Mouse (Mus musculus): ENCODE measurements around the gene Srp14. TPM values are rescaled to one million over a fixed set of nuclear protein-coding genes. Genes with fewer than 3 reads are reported as not detected.
A peak's percentile ranks its signal among the peaks of the same experiment; 100 is the strongest.

The Srp14 gene
- total RNA-seq, 2 experiments from 2014 or later = 107 to 116 TPM

GRCm38 (mm10) chr2:118491741-118492395 is 12.4 kb upstream of the Srp14 start:
- intact Hi-C loops (cut with DNase I) = no loop called here
- no peak for DNase-seq (ENCODE audit: low spot score)

- no peak for DNase-seq (ENCODE audit: low spot score)
- intact Hi-C loops (cut with DNase I) = no loop called here
These were observed 11.8 kb upstream of the Srp14 start for GRCm38 (mm10) chr2:118491281-118491731.

- intact Hi-C loops (cut with DNase I) = no loop called here
- peak; percentile 59 for DNase-seq (ENCODE audit: low spot score)
These were observed 11.0 kb upstream of the Srp14 start for GRCm38 (mm10) chr2:118490241-118491091.

- intact Hi-C loops (cut with DNase I) = loop anchor here (1.0 to 5.0 kb wide), 3 partner anchors 57 to 209 kb away; no protein-coding TSS in a partner anchor
- no peak for DNase-seq (ENCODE audit: low spot score)
These were observed 8.3 kb upstream of the Srp14 start for GRCm38 (mm10) chr2:118487806-118488205.

- DNase-seq (ENCODE audit: low spot score) = peak; percentile 44
- intact Hi-C loops (cut with DNase I) = loop anchor here (1.0 to 5.0 kb wide), 2 partner anchors 119 to 210 kb away; no protein-coding TSS in a partner anchor
These were observed 7.4 kb upstream of the Srp14 start for GRCm38 (mm10) chr2:118486933-118487332.

GRCm38 (mm10) chr2:118485415-118485814 is 5.9 kb upstream of the Srp14 start:
- intact Hi-C loops (cut with DNase I) = loop anchor here (5.0 kb wide), 1 partner anchor 212 kb away; no protein-coding TSS in a partner anchor
- no peak for DNase-seq (ENCODE audit: low spot score)

- DNase-seq (ENCODE audit: low spot score) = no peak
- intact Hi-C loops (cut with DNase I) = no loop called here
These were observed 4.9 kb upstream of the Srp14 start for GRCm38 (mm10) chr2:118484386-118484898.

GRCm38 (mm10) chr2:118483032-118483431 is 3.5 kb upstream of the Srp14 start:
- intact Hi-C loops (cut with DNase I) = no loop called here

GRCm38 (mm10) chr2:118480886-118481285 is 1.4 kb upstream of the Srp14 start:
- intact Hi-C loops (cut with DNase I) = no loop called here
- DNase-seq (ENCODE audit: low spot score) = no peak

More at GRCm38 (mm10) chr2:118483032-118483431, 3.5 kb upstream of the Srp14 start:
- no peak for DNase-seq (ENCODE audit: low spot score)

- DNase-seq (ENCODE audit: low spot score) = no peak
- intact Hi-C loops (cut with DNase I) = no loop called here
These were observed 520 bp downstream of the Srp14 start for GRCm38 (mm10) chr2:118478833-118479549.

GRCm38 (mm10) chr2:118468354-118468753 is 11.2 kb downstream of the Srp14 start:
- DNase-seq (ENCODE audit: low spot score) = no peak
- intact Hi-C loops (cut with DNase I) = no loop called here

GRCm38 (mm10) chr2:118466601-118467000 is 12.9 kb downstream of the Srp14 start:
- no peak for DNase-seq (ENCODE audit: low spot score)
- intact Hi-C loops (cut with DNase I) = no loop called here

GRCm38 (mm10) chr2:118465894-118466293 is 13.6 kb downstream of the Srp14 start:
- DNase-seq (ENCODE audit: low spot score) = no peak
- intact Hi-C loops (cut with DNase I) = no loop called here

GRCm38 (mm10) chr2:118464450-118464849 is 15.1 kb downstream of the Srp14 start:
- intact Hi-C loops (cut with DNase I) = no loop called here
- DNase-seq (ENCODE audit: low spot score) = no peak

- no peak for DNase-seq (ENCODE audit: low spot score)
- intact Hi-C loops (cut with DNase I) = no loop called here
These were observed 16.0 kb downstream of the Srp14 start for GRCm38 (mm10) chr2:118463480-118463879.

- intact Hi-C loops (cut with DNase I) = no loop called here
- no peak for DNase-seq (ENCODE audit: low spot score)
These were observed 17.9 kb downstream of the Srp14 start for GRCm38 (mm10) chr2:118461480-118462165.

GRCm38 (mm10) chr2:118457463-118458261 is 21.8 kb downstream of the Srp14 start:
- intact Hi-C loops (cut with DNase I) = no loop called here
- no peak for DNase-seq (ENCODE audit: low spot score)

- intact Hi-C loops (cut with DNase I) = no loop called here
- no peak for DNase-seq (ENCODE audit: low spot score)
These were observed 22.5 kb downstream of the Srp14 start for GRCm38 (mm10) chr2:118457029-118457428.

GRCm38 (mm10) chr2:118451056-118451455 is 28.5 kb downstream of the Srp14 start:
- DNase-seq (ENCODE audit: low spot score) = no peak
- intact Hi-C loops (cut with DNase I) = no loop called here
